Mouse (Mus musculus): ENCODE results near the gene Hemgn. TPM values are rescaled to one million over a fixed set of nuclear protein-coding genes. Genes with fewer than 3 reads are reported as not detected.

Gene Hemgn
- polyA plus RNA-seq (2015; fragmentation: Nextera tagmentation; extraction: Ambion mirVana), result 405 and 482 TPM in 2 replicates

DNA sequence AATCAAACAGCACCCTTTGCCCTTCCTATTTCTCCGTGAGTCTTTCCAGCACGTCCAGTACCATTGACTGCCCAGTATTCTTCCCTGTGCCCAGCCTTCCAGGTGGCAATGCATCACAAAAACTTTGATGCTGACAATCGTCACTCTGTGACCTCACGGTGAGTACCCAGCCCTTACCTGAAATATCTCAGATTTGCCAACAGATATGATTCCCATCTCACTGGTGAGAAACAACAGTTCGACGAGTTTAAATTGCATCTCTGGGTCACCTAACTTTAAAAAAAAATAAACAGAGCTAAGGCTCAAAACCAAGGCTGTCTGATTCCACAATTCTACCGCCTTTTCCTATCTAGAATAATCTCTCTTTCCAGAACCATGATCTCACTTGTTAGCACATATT is at the start of gene Hemgn:
Gene Hemgn, minus strand, starts transcription at position 101 of the 400 bp plus-strand sequence.
- peaks cover 82% of the 10 kb centered on the region for H3K4me1 ChIP-seq (replicated peaks)
- H3K27ac ChIP-seq, result peak within 1 kb of the TSS; percentile 100
- WGBS (ENCODE audit: insufficient replicate concordance), result 79% methylated on average over 7 of the region's 7 CpGs
- H3K4me3 ChIP-seq (replicated peaks), result 0 out of 2 replicates have a peak within 1 kb of the TSS, but pooled peaks have one; percentile 12
- DNase-seq (no peak), ATAC-seq (ENCODE audit: low read depth) (no peak)
- peak within 1 kb of the TSS; percentile 62 for H3K9ac ChIP-seq
- H3K9me3 ChIP-seq (replicated peaks), result no peaks in the 10 kb centered on the region
- H3K36me3 ChIP-seq, result no peaks in the 10 kb centered on the region
- peak within 1 kb of the TSS; percentile 34 for H3K4me2 ChIP-seq
- H3K27me3 ChIP-seq, result no peaks in the 10 kb centered on the region

GRCm38 (mm10) chr4:46458411-46458810 is 45.1 kb upstream of the Hemgn start:
- peak overlapping the region; percentile 98; the same call in 1 of the 2 replicates for H3K9ac ChIP-seq
- H3K36me3 ChIP-seq, result peaks cover 92% of the 10 kb centered on the region
- DNase-seq (no peak), ATAC-seq (ENCODE audit: low read depth) (no peak)
- 77% methylated on average over 2 of the region's 2 CpGs for WGBS (ENCODE audit: insufficient replicate concordance)
- H3K27ac ChIP-seq, result peak overlapping the region; percentile 99
- H3K4me3 ChIP-seq (replicated peaks), result peak overlapping the region; percentile 5; the same call in 1 of the 2 replicates
- no peaks in the 10 kb centered on the region for H3K9me3 ChIP-seq (replicated peaks)
- H3K4me2 ChIP-seq, result peak overlapping the region; percentile 90
- peaks cover 96% of the 10 kb centered on the region for H3K4me1 ChIP-seq (replicated peaks)
- H3K27me3 ChIP-seq, result no peaks in the 10 kb centered on the region

DNA sequence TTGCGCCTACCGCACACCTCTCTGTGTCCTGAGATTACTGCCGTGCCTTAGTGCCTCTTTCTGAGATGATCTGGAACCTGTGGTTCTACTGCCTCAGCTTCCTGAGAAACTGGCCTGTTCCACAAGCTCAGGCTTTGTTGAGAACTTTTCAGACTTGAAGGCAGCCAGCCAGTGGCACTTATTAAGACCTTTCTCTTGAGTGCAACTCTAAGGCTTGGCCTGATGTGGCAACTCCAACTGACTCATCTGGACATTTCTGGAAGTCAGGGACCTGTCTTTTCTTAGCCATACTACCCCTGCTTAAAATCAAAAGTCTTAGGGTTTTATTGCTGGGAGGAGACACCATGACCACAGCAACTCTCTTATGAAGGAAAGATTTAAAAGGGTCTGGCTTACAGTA is 43.9 kb upstream of the Hemgn start:
- DNase-seq (no peak), ATAC-seq (ENCODE audit: low read depth) (no peak)
- peaks cover 90% of the 10 kb centered on the region for H3K36me3 ChIP-seq
- peak overlapping the region; percentile 97 for H3K4me3 ChIP-seq (replicated peaks)
- WGBS (ENCODE audit: insufficient replicate concordance), result 62% methylated on average over 3 of the region's 3 CpGs
- H3K27me3 ChIP-seq, result no peaks in the 10 kb centered on the region
- H3K27ac ChIP-seq, result peak overlapping the region; percentile 99
- H3K9ac ChIP-seq, result peak overlapping the region; percentile 98
- H3K4me2 ChIP-seq, result peak overlapping the region; percentile 90
- peaks cover 93% of the 10 kb centered on the region for H3K4me1 ChIP-seq (replicated peaks)
- no peaks in the 10 kb centered on the region for H3K9me3 ChIP-seq (replicated peaks)

DNA sequence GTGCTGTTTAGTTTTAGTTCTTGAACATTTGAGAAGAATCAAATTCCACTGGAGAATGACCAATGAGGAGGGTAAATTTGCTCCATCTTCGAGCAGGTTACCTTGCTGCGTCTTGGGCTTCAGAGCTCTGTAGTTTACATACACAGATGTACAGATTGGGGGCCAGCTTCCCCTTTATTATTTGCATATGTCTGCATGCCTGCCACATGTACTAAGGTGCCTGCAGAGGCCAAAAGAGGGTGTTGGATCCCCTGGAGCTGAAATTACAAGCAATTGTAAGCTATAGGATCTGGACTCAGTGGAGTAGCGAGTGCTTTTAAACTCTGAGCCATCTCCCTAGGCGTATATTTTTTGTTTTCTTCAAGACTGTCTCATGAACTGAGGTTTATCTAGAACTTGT is 43.5 kb upstream of the Hemgn start:
- peaks cover 90% of the 10 kb centered on the region for H3K4me1 ChIP-seq (replicated peaks)
- peak overlapping the region; percentile 90 for H3K4me2 ChIP-seq
- H3K9ac ChIP-seq, result peak overlapping the region; percentile 98
- H3K36me3 ChIP-seq, result peaks cover 89% of the 10 kb centered on the region
- ATAC-seq (ENCODE audit: low read depth) (no peak), DNase-seq (no peak)
- H3K9me3 ChIP-seq (replicated peaks), result no peaks in the 10 kb centered on the region
- peak overlapping the region; percentile 99 for H3K27ac ChIP-seq
- 69% methylated on average over 4 of the region's 4 CpGs for WGBS (ENCODE audit: insufficient replicate concordance)
- H3K4me3 ChIP-seq (replicated peaks), result peak overlapping the region; percentile 97
- H3K27me3 ChIP-seq, result no peaks in the 10 kb centered on the region

- Histone ChIP-seq H3K27ac (peak overlapping the region; percentile 99), H3K4me1 (replicated peaks) (peaks cover 78% of the 10 kb centered on the region), H3K36me3 (peaks cover 64% of the 10 kb centered on the region), H3K4me2 (peak overlapping the region; percentile 90), H3K9ac (peak overlapping the region; percentile 98), H3K27me3 (no peaks in the 10 kb centered on the region), H3K9me3 (replicated peaks) (no peaks in the 10 kb centered on the region), H3K4me3 (replicated peaks) (peak overlapping the region; percentile 97)
- DNase-seq (peak; percentile 62), ATAC-seq (ENCODE audit: low read depth) (peak; percentile 16; the same call in 1 of the 2 replicates)
- 31% methylated on average over 5 of the region's 5 CpGs for WGBS (ENCODE audit: insufficient replicate concordance)
Measured at GRCm38 (mm10) chr4:46454097-46454864, 41.0 kb upstream of the Hemgn start.

DNA sequence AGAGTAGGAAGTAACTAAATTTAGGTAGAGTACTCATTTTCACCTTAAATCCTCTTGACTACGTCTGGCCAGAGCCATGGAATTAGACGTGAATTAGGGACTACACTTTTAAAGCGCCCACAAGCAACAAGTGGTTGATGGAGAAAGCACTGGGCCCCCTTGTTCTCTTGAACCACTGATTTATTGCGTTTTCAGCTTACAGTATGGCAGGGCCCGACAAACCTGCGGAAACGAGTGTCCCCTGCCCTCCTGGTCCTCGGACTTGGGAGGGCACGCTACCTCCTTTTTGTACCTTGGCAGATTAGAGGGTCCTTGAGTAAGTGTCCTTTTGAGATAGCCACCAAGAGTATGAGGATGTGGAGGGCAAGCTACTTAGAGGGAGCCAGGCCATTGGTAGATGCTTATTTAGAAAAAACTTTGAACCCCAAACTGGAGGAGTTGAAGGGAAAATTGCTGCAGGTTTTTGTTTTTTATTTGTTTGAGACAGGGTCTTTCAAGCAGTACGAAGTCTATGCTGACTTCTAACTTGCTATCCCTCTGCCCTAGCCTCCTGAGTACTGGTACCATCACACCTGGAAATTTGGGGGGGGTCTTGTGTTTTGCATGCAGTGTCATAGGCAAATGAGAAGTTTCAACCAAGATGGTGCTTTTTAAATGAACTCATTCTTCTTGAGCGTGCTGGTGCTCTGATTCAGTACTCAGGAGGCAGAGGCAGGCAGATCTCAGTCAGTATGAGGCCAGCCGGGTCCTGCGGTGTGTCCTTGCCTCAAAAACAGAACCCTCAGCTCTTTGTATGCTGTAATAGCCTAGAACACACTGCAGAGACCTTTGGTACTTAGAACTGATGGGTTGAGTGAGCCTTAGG is 39.8 kb upstream of the Hemgn start:
- Histone ChIP-seq H3K27ac (peak overlapping the region; percentile 99), H3K4me2 (peak overlapping the region; percentile 90), H3K9ac (peak overlapping the region; percentile 98), H3K4me1 (replicated peaks) (peaks cover 79% of the 10 kb centered on the region), H3K27me3 (no peaks in the 10 kb centered on the region), H3K4me3 (replicated peaks) (peak overlapping the region; percentile 97), H3K36me3 (peaks cover 52% of the 10 kb centered on the region), H3K9me3 (replicated peaks) (no peaks in the 10 kb centered on the region)
- WGBS (ENCODE audit: insufficient replicate concordance), result 10% methylated on average over 13 of the region's 13 CpGs
- DNase-seq (no peak), ATAC-seq (ENCODE audit: low read depth) (no peak)

- peak; percentile 76 for DNase-seq
- under 1% methylated on average over 19 of the region's 19 CpGs for WGBS (ENCODE audit: insufficient replicate concordance)
- ATAC-seq (ENCODE audit: low read depth), result peak; percentile 45
- peak overlapping the region; percentile 97 for H3K4me3 ChIP-seq (replicated peaks)
- H3K9me3 ChIP-seq (replicated peaks), result no peaks in the 10 kb centered on the region
- H3K27me3 ChIP-seq, result no peaks in the 10 kb centered on the region
- peaks cover 46% of the 10 kb centered on the region for H3K36me3 ChIP-seq
- H3K4me2 ChIP-seq, result peak overlapping the region; percentile 90
- peak overlapping the region; percentile 98 for H3K9ac ChIP-seq
- H3K27ac ChIP-seq, result peak overlapping the region; percentile 99
- peaks cover 79% of the 10 kb centered on the region for H3K4me1 ChIP-seq (replicated peaks)
Measured at GRCm38 (mm10) chr4:46452481-46452850, 39.2 kb upstream of the Hemgn start.

- Histone ChIP-seq H3K4me2 (peak overlapping the region; percentile 90), H3K4me3 (replicated peaks) (peak overlapping the region; percentile 97), H3K27ac (peak overlapping the region; percentile 99), H3K36me3 (peaks cover 41% of the 10 kb centered on the region), H3K27me3 (no peaks in the 10 kb centered on the region), H3K9ac (peak overlapping the region; percentile 98), H3K9me3 (replicated peaks) (no peaks in the 10 kb centered on the region), H3K4me1 (replicated peaks) (peaks cover 79% of the 10 kb centered on the region)
- under 1% methylated on average over 77 of the region's 111 CpGs for WGBS (ENCODE audit: insufficient replicate concordance)
- peak; percentile 42 for DNase-seq
- ATAC-seq (ENCODE audit: low read depth), result peak; percentile 1; the same call in 1 of the 2 replicates
Measured at GRCm38 (mm10) chr4:46451758-46452480, 38.6 kb upstream of the Hemgn start.

GRCm38 (mm10) chr4:46451240-46451757 is 38.0 kb upstream of the Hemgn start:
- under 1% methylated on average over 50 of the region's 70 CpGs for WGBS (ENCODE audit: insufficient replicate concordance)
- H3K9ac ChIP-seq, result peak overlapping the region; percentile 98
- no peaks in the 10 kb centered on the region for H3K9me3 ChIP-seq (replicated peaks)
- peak overlapping the region; percentile 97 for H3K4me3 ChIP-seq (replicated peaks)
- DNase-seq (peak; percentile 57), ATAC-seq (ENCODE audit: low read depth) (peak; percentile 2)
- peaks cover 34% of the 10 kb centered on the region for H3K36me3 ChIP-seq
- H3K27ac ChIP-seq, result peak overlapping the region; percentile 99
- peaks cover 76% of the 10 kb centered on the region for H3K4me1 ChIP-seq (replicated peaks)
- H3K4me2 ChIP-seq, result peak overlapping the region; percentile 90
- no peaks in the 10 kb centered on the region for H3K27me3 ChIP-seq

DNA sequence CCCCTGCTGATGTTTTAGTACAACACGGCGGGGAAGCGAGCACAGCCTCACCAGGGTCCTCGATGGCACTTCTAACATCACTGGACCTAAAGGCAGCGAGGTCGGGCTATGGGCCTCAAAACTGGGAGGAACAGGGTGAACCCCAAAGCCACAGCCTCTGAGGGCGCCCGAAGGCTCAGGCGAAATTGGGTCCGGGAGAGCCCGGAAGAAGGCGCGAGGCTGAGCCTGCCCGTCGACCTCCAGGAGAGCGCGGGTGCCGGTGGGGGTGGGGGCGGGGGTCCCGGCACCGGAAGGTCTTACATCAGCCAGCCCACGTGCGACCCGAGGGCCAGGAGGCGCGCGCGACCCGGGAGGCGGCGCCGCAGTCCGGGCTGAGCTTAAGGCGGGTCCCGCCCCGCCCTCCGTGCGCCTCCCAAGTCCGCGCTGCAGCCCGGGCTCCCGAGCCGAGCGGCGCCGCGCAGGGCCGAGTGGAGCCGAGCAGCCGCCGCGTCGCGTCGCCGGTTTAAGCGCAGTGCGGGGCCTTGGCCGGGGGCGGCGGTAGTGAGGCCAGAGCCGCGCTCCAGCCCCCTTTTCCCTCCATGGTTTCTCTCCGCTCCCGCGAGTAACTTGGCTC is 37.3 kb upstream of the Hemgn start, which contains the start of gene Anp32b:
Gene Anp32b, plus strand, starts transcription at position 384 of the 613 bp plus-strand sequence.
- Histone ChIP-seq H3K27ac (peak within 1 kb of the TSS; percentile 99), H3K4me2 (peak within 1 kb of the TSS; percentile 90), H3K27me3 (no peaks in the 10 kb centered on the region), H3K36me3 (peaks cover 28% of the 10 kb centered on the region), H3K9me3 (replicated peaks) (no peaks in the 10 kb centered on the region), H3K9ac (peak within 1 kb of the TSS; percentile 98), H3K4me1 (replicated peaks) (peaks cover 76% of the 10 kb centered on the region), H3K4me3 (replicated peaks) (peak within 1 kb of the TSS; percentile 97)
- peak; percentile 89 for ATAC-seq (ENCODE audit: low read depth)
- peak; percentile 91 for DNase-seq
- WGBS (ENCODE audit: insufficient replicate concordance), result under 1% methylated on average over 66 of the region's 66 CpGs

Measured in liver, embryonic 13.5 days (tissue).